Mouse (Mus musculus) 3T3-L1 (cell line): ENCODE results near the gene Gm4985.
"Not testable (repeated sequence)": the region's sequence is repeated elsewhere in the genome, so short reads cannot be mapped to it uniquely, and the experiment has no call there.

ENCODE experiments used
- DNase-seq: peaks from one replicate; pipeline ENCODE4 v3.0.0-alpha.2; 2015; ENCODE audit warnings: low read depth, low spot score

The Gm4985 gene

GRCm38 (mm10) chrX:23958834-23959233, at the start of gene Gm4985:
Gene Gm4985, minus strand, starts transcription at chrX:23958934.
- DNase-seq, result not testable (repeated sequence)

- no peak for DNase-seq
Measured at GRCm38 (mm10) chrX:23954161-23954560, 4.6 kb downstream of the Gm4985 start.
